Mouse (Mus musculus) cortical plate, adult 2 months (tissue): ENCODE results near the gene Nr2f2.

Experiments
- CTCF ChIP-seq: fragments of 200-500 bp; IDR thresholded peaks from 2 replicates; pipeline ENCODE4 v1.5.1; 2011; ENCODE audit warnings: mild to moderate bottlenecking, control low read depth, low read length; ENCODE audit not compliant: insufficient read depth; ENCODE audit errors: extremely low read depth
- POLR2A ChIP-seq: fragments of 200-500 bp; IDR thresholded peaks from 2 replicates; pipeline ENCODE4 v1.6.1; 2011; ENCODE audit warnings: mild to moderate bottlenecking, low read length, control low read depth; ENCODE audit not compliant: insufficient read depth; ENCODE audit errors: extremely low read depth

DNA sequence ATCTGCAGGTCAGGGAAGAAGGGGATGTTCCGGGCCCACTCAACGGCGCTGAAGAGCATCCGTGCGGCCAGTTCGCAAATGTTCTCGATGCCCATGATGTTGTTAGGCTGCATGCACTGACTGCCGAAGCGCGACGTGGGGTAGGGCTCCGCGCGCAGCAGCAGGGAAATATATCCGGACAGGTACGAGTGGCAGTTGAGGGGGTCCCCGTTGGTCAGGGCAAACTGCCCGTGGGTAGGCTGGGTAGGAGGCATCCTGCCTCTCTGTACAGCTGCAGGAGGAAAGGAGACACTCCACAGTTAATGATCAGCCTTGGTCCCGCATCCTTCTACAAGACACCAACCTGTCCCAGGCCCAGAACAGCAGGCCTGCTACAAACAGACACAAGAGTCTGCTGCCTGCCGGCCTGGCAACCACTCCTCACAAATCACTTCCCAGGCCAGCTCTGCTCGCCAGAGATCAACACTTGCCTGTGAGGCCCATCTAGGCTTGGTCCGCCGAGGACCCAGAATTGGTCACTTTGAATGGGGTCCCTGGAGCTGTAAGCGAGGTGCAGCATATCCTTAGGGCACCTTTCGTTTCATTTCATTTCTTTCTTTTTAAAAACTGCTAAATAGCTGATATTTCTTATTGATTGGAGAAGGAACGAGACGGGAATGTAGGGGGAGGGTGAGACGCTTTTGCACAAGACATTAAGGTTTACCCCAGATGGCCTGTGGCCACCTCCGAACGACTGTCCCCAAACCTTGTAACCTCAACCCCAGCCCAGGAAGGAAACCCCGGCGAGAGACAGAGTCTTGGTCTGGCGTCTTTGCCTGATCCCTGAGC is 8.3 kb downstream of the Nr2f2 start:
- TF ChIP-seq CTCF (no peak), POLR2A (no peak)
